Mouse (Mus musculus) adipocyte (in vitro differentiated cells): Measurements from ENCODE around the gene Lin37.

Source experiments
- DNase-seq: peaks from one replicate; pipeline ENCODE4 v3.0.0-alpha.2; 2016; ENCODE audit warnings: low spot score

Lin37 gene

GRCm38 (mm10) chr7:30552102-30553020 lies 7.3 kb downstream of the Lin37 start, which contains the start of the genes Hspb6 and Proser3:
Hspb6 (plus strand) TSS chr7:30552178.
Proser3 (minus strand) TSS chr7:30552299.
- peak; percentile 99 for DNase-seq

- no peak for DNase-seq
Measured at GRCm38 (mm10) chr7:30551445-30552101, 8.1 kb downstream of the Lin37 start.

DNA sequence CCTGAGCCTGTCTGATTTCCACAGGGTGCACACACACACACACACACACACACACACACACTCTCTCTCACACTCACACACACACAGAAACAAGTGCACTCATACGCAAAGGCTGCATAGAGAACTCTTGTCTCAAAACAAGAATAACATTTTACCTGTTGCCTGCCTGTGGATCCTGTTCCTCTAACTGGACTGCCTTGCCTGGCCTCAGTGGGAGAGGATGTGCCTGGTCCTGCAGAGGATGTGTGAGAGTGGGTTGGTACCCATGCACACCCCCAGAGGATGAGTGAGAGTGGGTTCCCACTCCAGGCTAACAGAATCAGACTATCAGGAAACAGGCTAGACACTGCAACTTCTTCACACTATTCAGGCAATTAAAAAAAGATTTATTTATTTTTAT lies 9.0 kb downstream of the Lin37 start:
- DNase-seq = no peak

GRCm38 (mm10) chr7:30549880-30550279 lies 9.8 kb downstream of the Lin37 start:
- no peak for DNase-seq

DNA sequence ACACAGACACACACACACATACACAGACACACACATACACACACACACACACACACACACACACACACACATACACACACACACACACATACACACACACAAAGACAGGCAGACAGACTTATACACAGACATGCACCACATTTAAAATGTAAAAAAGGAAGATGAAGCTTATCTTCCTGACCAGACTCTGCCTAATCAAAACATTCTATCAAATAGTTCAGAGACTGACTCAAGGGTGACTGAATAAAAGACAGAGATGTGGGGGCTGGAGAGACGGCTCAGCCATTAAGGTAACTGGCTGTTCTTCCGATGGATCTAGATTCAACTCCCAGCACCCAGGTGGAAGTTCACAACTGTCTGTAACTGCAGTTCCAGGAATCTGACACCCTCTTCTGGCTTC lies 15.3 kb downstream of the Lin37 start:
- no peak for DNase-seq

DNA sequence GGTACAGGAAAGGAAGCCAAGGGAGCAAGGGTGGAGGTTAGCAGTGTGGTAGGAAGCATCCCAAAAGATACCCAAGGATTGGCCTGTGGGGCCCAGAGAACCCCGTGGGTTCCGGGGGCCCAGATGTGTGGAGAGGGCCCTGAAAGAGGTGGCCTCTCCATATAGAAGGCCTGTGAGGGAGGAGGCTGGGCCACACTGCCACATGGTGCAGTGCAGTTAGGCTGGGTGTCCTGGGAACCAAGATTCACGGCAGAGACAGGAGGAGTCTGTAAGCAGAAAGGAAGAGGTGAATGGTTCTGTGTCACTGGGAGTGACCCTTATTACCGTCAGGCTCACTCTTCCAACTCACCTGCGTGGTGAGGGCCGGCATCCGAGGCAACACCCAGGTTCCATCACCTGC lies 19.1 kb downstream of the Lin37 start:
- DNase-seq = no peak

DNA sequence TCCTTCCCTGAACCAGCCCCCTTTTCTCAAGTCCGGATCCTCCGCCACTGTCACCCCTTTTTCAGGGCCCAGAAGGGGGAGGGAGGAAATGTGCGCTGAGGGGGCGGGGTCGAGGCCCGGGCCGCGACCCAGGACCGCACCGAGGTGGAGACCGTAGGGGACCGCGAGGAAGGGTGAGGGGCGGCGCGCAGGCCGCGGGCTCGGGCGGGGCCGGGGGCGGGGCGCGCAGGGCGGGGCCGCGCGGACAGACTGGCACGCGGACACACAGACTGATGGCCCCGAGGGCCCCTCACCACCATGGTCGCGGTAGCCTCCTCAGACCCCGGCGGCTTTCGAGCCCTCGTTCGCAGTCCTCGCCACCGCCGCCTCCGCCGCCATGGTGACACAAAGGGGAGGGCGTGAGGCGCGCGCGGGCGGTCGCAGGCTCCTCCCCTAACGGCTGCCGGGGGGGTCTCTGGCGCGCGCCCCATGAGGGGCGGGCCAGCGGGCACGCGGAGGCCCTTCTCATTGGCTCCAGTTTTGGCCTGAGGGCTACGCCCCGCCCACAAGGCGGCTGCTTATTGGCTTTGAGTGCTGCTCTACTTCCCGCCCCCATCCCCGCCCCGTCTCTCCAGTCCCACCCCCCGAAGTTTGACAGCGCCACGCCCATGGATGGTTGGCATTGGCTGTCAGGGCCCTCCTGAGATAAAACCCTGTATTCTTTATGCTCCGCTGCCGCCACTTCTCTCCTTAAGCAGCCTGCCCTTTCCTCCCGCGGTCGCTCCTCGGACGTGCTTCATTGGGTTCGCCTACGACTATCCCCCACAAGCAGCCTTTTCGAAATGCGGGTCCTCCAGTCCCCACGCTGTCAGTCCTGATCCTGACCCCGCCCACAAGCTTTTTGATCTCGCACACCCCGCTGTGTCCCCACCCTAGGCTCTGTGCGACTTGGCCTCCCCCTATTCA lies 24.7 kb downstream of the Lin37 start, which contains the start of gene Arhgap33:
Arhgap33 (minus strand) TSS at position 428 of the 945 bp plus-strand sequence.
- peak; percentile 91 for DNase-seq

- DNase-seq = no peak
Measured at GRCm38 (mm10) chr7:30533941-30534632, 25.6 kb downstream of the Lin37 start.

GRCm38 (mm10) chr7:30532931-30533330 lies 26.7 kb downstream of the Lin37 start:
- DNase-seq = peak; percentile 61

DNA sequence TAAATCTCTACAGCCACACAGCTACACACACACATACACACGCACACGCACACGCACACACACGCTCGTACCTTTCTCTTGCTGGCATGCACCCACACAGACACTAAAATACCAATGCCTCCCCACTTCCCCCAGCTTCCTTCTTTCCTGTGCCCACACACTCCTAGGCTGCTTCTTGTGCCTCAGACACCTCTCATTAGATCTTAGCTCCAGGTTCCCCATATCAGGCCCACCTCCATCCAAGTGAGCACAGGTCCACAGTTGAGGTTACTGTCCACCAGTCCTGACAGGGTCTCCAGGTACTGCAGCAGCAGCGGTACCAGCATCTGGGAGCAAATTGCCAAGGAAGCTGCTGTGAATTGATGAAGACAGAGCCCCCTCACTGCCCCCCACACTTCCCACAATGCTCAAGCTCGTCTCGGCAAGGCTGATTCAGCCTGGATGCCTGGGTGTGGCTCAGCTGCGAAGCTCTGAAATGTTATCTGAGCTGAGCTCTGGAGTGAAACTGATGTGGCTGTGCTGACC lies 28.3 kb downstream of the Lin37 start:
- DNase-seq = no peak

- no peak for DNase-seq
Measured at GRCm38 (mm10) chr7:30526981-30527380, 32.7 kb downstream of the Lin37 start.

DNA sequence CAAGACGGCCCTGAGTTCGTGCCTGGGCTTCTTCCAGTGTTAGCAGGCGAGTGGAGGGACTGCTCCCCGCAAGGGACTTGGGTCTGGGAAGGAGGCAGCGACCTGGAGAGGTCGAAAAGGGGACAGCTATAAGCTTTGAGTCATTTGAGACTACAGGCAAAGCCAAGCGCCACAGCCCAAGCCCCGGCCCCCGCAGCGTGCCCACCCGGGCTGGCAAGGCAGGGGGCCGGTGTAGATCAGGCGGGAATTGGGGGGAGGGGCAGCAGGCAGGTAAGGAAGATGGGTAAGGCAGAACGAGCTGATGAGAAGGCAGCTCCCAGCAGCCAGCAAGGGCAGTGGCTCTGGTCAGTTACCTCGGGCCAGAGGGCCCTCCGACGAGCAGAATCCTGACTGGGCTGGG lies 33.2 kb downstream of the Lin37 start:
- no peak for DNase-seq

- DNase-seq = no peak
Measured at GRCm38 (mm10) chr7:30525954-30526353, 33.7 kb downstream of the Lin37 start.

GRCm38 (mm10) chr7:30524487-30524886 lies 35.2 kb downstream of the Lin37 start:
- peak; percentile 74 for DNase-seq

DNA sequence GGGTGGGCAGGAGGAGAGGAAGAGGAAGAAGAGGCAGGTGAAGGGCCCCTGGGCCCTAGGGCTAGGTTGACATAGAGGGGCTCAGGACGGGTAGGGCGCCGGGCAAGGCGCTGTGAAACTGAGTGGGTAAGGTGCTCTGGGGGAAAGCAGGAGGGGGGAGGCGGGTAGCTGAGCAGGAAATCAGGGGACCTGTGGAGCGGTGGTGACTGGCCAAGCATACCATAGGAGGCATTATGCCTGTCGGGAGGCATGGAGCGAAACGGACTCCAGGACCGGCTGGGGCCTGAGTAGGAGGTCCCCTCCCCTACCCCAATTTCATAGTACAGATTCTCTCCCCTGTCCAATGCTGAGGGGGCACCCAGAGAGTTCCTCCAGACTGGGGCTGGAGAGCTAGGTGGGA lies 36.8 kb downstream of the Lin37 start:
- no peak for DNase-seq

GRCm38 (mm10) chr7:30520856-30521255 lies 38.8 kb downstream of the Lin37 start:
- no peak for DNase-seq

DNA sequence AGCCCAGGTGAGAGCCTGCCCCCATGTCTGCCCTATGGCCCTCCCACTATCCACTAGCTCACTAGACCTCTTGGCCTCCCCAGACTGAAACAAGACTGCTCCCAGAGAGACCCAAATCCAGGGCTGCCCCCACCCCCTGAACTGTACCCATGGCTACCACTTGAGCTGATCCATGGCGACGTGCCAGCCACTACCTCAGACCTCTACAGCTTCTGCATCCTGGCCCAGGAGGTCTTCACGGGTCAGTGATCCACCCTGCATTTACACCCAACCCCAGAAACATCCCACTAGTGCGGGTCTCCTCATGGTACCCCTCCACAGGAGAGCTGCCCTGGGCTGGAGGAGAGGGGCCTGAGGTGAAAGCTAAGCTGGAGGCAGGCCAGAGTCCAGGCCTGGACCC lies 39.2 kb downstream of the Lin37 start:
- no peak for DNase-seq

GRCm38 (mm10) chr7:30518325-30518724 lies 41.3 kb downstream of the Lin37 start:
- DNase-seq = no peak

- DNase-seq = no peak
Measured at GRCm38 (mm10) chr7:30515003-30515760, 44.5 kb downstream of the Lin37 start.

- DNase-seq = no peak
Measured at GRCm38 (mm10) chr7:30508061-30508460, 51.6 kb downstream of the Lin37 start.
